Mouse (Mus musculus) heart, postnatal 0 days (tissue): Measurements from ENCODE around the gene Olfr12. TPM values are rescaled to one million over a fixed set of nuclear protein-coding genes. Genes with fewer than 3 reads are reported as not detected.

ENCODE experiments used
- ATAC-seq: fragments of 200-750 bp; cut with Nextera tagmentation; 2 replicates; pipeline ENCODE4 v1.8.0; 2017; ENCODE audit warnings: low read depth, moderate number of reproducible peaks, moderate library complexity; ENCODE audit not compliant: insufficient read depth
- DNase-seq: peaks from one replicate; pipeline ENCODE4 v3.0.0-alpha.2; 2016; ENCODE audit warnings: low spot score
- H3K27ac ChIP-seq: fragments of 300-500 bp; sonication (generic); 2 replicates; pipeline ENCODE4 v1.5.1; 2014; ENCODE audit warnings: low read depth, mild to moderate bottlenecking
- H3K27me3 ChIP-seq: fragments of 300-500 bp; sonication (generic); 2 replicates; pipeline ENCODE4 v1.6.1; 2014; ENCODE audit warnings: low read length, mixed read lengths; ENCODE audit not compliant: control insufficient read depth, insufficient read depth
- H3K36me3 ChIP-seq: fragments of 300-500 bp; sonication (generic); replicated peaks from 2 replicates; pipeline ENCODE4 v1.6.1; 2014; ENCODE audit warnings: low read length, mixed read lengths; ENCODE audit not compliant: control insufficient read depth, insufficient read depth
- H3K4me1 ChIP-seq: fragments of 300-500 bp; sonication (generic); 2 replicates; pipeline ENCODE4 v1.6.1; 2014; ENCODE audit warnings: antibody characterized with exemption; ENCODE audit not compliant: control insufficient read depth, insufficient read depth
- H3K4me2 ChIP-seq: fragments of 300-500 bp; sonication (generic); 2 replicates; pipeline ENCODE4 v1.6.1; 2014; ENCODE audit warnings: low read depth, mild to moderate bottlenecking, low read length, moderate library complexity
- H3K4me3 ChIP-seq: fragments of 300-500 bp; sonication (generic); 2 replicates; pipeline ENCODE4 v1.5.1; 2014; ENCODE audit warnings: low read depth, low read length
- H3K9ac ChIP-seq: fragments of 300-500 bp; sonication (generic); replicated peaks from 2 replicates; pipeline ENCODE4 v1.6.1; 2014; ENCODE audit warnings: low read depth, low read length, mixed read lengths
- H3K9me3 ChIP-seq: fragments of 300-500 bp; sonication (generic); replicated peaks from 2 replicates; pipeline ENCODE4 v1.6.1; 2016; ENCODE audit warnings: low read length; ENCODE audit not compliant: control insufficient read depth
- CTCF ChIP-seq: IDR thresholded peaks from 2 replicates; pipeline ENCODE4 v1.5.1; 2016; ENCODE audit warnings: antibody characterized with exemption, control low read depth, low read depth
- EP300 ChIP-seq: IDR thresholded peaks from 2 replicates; pipeline ENCODE4 v1.6.1; 2016; ENCODE audit warnings: antibody characterized with exemption, low read depth
- WGBS: fragments of 180-500 bp; shearing (Covaris S2); extraction: QIAGEN DNeasy Blood & Tissue Kit; methylation state at CpG from one replicate; pipeline ENCODE4 v1.1.7; 2014; 5-methylcytosine and 5-hydroxymethylcytosine counted together
- polyA plus RNA-seq: library from polyadenylated mRNA; unstranded; fragments of >200 nt; fragmentation: Nextera tagmentation; extraction: Ambion mirVana; gene quantifications from 2 replicates; pipeline ENCODE4 v1.2.1, GENCODE M21; 2015
- total RNA-seq: library from RNA; depleted of rRNA; stranded (reverse); fragments of >200 nt; gene quantifications from 2 replicates; pipeline ENCODE4 v1.2.3, GENCODE M21; 2014; ENCODE audit warnings: low replicate concordance; rRNA removed

Gene Olfr12
- total RNA-seq (not detected in 2 replicates), polyA plus RNA-seq (not detected in 2 replicates)

GRCm38 (mm10) chr1:92617488-92617887 is at the start of gene Olfr12:
Olfr12 (plus strand) TSS chr1:92617788.
- DNase-seq = no peak
- no peaks in the 10 kb centered on the region for H3K4me1 ChIP-seq
- TF ChIP-seq CTCF = no peak
- TF ChIP-seq EP300 = no peak
- H3K27ac ChIP-seq = no peak within 1 kb of the TSS
- H3K36me3 ChIP-seq = no peaks in the 10 kb centered on the region
- H3K4me2 ChIP-seq = no peak within 1 kb of the TSS
- no peaks in the 10 kb centered on the region for H3K9me3 ChIP-seq
- 69% methylated on average over 2 of the region's 2 CpGs for WGBS
- no peak within 1 kb of the TSS for H3K4me3 ChIP-seq
- H3K9ac ChIP-seq = no peak within 1 kb of the TSS
- no peak for ATAC-seq
- no peaks in the 10 kb centered on the region for H3K27me3 ChIP-seq

- no peak for TF ChIP-seq CTCF
- TF ChIP-seq EP300 = no peak
Measured at GRCm38 (mm10) chr1:92571022-92571421, 46.6 kb upstream of the Olfr12 start, which contains the start of gene Olfr1413. Olfr1413 (plus strand) TSS chr1:92571322.

GRCm38 (mm10) chr1:92585479-92585878 is 32.1 kb upstream of the Olfr12 start, which contains the start of gene Olfr1412:
Olfr1412 (plus strand) TSS chr1:92585779.
- Histone ChIP-seq H3K36me3 (no peaks in the 10 kb centered on the region), H3K4me1 (no peaks in the 10 kb centered on the region), H3K4me3 (no peak within 1 kb of the TSS), H3K27me3 (no peaks in the 10 kb centered on the region), H3K4me2 (no peak within 1 kb of the TSS), H3K9ac (no peak within 1 kb of the TSS), H3K9me3 (no peaks in the 10 kb centered on the region), H3K27ac (no peak within 1 kb of the TSS)
- ATAC-seq (no peak), DNase-seq (no peak)
- no peak for TF ChIP-seq CTCF
- no peak for TF ChIP-seq EP300
- 71% methylated on average over 2 of the region's 2 CpGs for WGBS

More at GRCm38 (mm10) chr1:92571022-92571421, 46.6 kb upstream of the Olfr12 start, which contains the start of gene Olfr1413:
- 64% methylated on average over 3 of the region's 3 CpGs for WGBS
- H3K27ac ChIP-seq = no peak within 1 kb of the TSS
- DNase-seq (no peak), ATAC-seq (no peak)
- H3K9ac ChIP-seq = no peak within 1 kb of the TSS
- no peaks in the 10 kb centered on the region for H3K36me3 ChIP-seq
- H3K4me2 ChIP-seq = no peak within 1 kb of the TSS
- no peaks in the 10 kb centered on the region for H3K4me1 ChIP-seq
- H3K9me3 ChIP-seq = no peaks in the 10 kb centered on the region
- no peak within 1 kb of the TSS for H3K4me3 ChIP-seq
- no peaks in the 10 kb centered on the region for H3K27me3 ChIP-seq

- DNase-seq (no peak), ATAC-seq (no peak)
- Histone ChIP-seq H3K9ac (no peak within 1 kb of the TSS), H3K4me1 (no peaks in the 10 kb centered on the region), H3K4me3 (no peak within 1 kb of the TSS), H3K9me3 (no peaks in the 10 kb centered on the region), H3K36me3 (no peaks in the 10 kb centered on the region), H3K27ac (no peak within 1 kb of the TSS), H3K27me3 (no peaks in the 10 kb centered on the region), H3K4me2 (no peak within 1 kb of the TSS)
- TF ChIP-seq EP300 (no peak), CTCF (no peak)
Measured at GRCm38 (mm10) chr1:92594111-92594510, 23.5 kb upstream of the Olfr12 start, which contains the start of gene Olfr1411. Olfr1411 (plus strand) TSS chr1:92594411.

GRCm38 (mm10) chr1:92596019-92596418 is 21.6 kb upstream of the Olfr12 start:
- Histone ChIP-seq H3K9me3 (no peaks in the 10 kb centered on the region), H3K4me1 (no peaks in the 10 kb centered on the region), H3K27ac (no peak overlapping the region), H3K27me3 (no peaks in the 10 kb centered on the region), H3K36me3 (no peaks in the 10 kb centered on the region), H3K4me3 (no peak overlapping the region), H3K4me2 (no peak overlapping the region), H3K9ac (no peak overlapping the region)
- TF ChIP-seq CTCF = no peak
- TF ChIP-seq EP300 = no peak
- ATAC-seq (no peak), DNase-seq (no peak)
- 55% methylated on average over 3 of the region's 3 CpGs for WGBS

GRCm38 (mm10) chr1:92605482-92605881 is 12.1 kb upstream of the Olfr12 start, which contains the start of gene Olfr1410:
Olfr1410 (plus strand) TSS chr1:92605782.
- ATAC-seq (no peak), DNase-seq (no peak)
- Histone ChIP-seq H3K4me3 (no peak within 1 kb of the TSS), H3K36me3 (no peaks in the 10 kb centered on the region), H3K27ac (no peak within 1 kb of the TSS), H3K9ac (no peak within 1 kb of the TSS), H3K4me1 (no peaks in the 10 kb centered on the region), H3K27me3 (no peaks in the 10 kb centered on the region; the same call in 1 of the 2 replicates), H3K4me2 (no peak within 1 kb of the TSS), H3K9me3 (no peaks in the 10 kb centered on the region)
- 70% methylated on average over 1 of the region's 1 CpGs for WGBS
- no peak for TF ChIP-seq EP300
- no peak for TF ChIP-seq CTCF
